Mouse (Mus musculus) forebrain, postnatal 0 days (tissue): ENCODE measurements around the gene Rarres2. TPM values are rescaled to one million over a fixed set of nuclear protein-coding genes. Genes with fewer than 3 reads are reported as not detected.

Source experiments
- ATAC-seq: fragments of 200-750 bp; cut with Nextera tagmentation; 2 replicates; pipeline ENCODE4 v1.8.0; 2017; ENCODE audit warnings: mild to moderate bottlenecking, moderate library complexity
- DNase-seq: peaks from one replicate; pipeline ENCODE4 v3.0.0-alpha.2; 2015
- H3K27ac ChIP-seq: fragments of 300-500 bp; sonication (generic); 2 replicates; pipeline ENCODE4 v1.5.1; 2014; ENCODE audit warnings: low read depth, mild to moderate bottlenecking, antibody characterized with exemption, low read length, moderate library complexity, mixed read lengths
- H3K27me3 ChIP-seq: fragments of 300-500 bp; sonication (generic); 2 replicates; pipeline ENCODE4 v1.6.1; 2014; ENCODE audit warnings: mild to moderate bottlenecking, low read length, mixed read lengths; ENCODE audit not compliant: insufficient read depth
- H3K36me3 ChIP-seq: fragments of 300-500 bp; sonication (generic); 2 replicates; pipeline ENCODE4 v1.6.1; 2014; ENCODE audit warnings: mild to moderate bottlenecking, moderate library complexity; ENCODE audit not compliant: insufficient read depth
- H3K4me1 ChIP-seq: fragments of 300-500 bp; sonication (generic); 2 replicates; pipeline ENCODE4 v1.6.1; 2014; ENCODE audit warnings: antibody characterized with exemption; ENCODE audit not compliant: insufficient read depth
- H3K4me2 ChIP-seq: fragments of 300-500 bp; sonication (generic); 2 replicates; pipeline ENCODE4 v1.6.1; 2014; ENCODE audit warnings: low read depth, mild to moderate bottlenecking, moderate library complexity
- H3K4me3 ChIP-seq: fragments of 300-500 bp; sonication (generic); 2 replicates; pipeline ENCODE4 v1.5.1; 2014; ENCODE audit warnings: low read depth, low read length, mixed read lengths
- H3K9ac ChIP-seq: fragments of 300-500 bp; sonication (generic); 2 replicates; pipeline ENCODE4 v1.6.1; 2014; ENCODE audit warnings: mild to moderate bottlenecking
- H3K9me3 ChIP-seq: fragments of 300-500 bp; sonication (generic); 2 replicates; pipeline ENCODE4 v1.6.1; 2016; ENCODE audit warnings: low read length
- CTCF ChIP-seq: sonication (generic); IDR thresholded peaks from 2 replicates; pipeline ENCODE4 v1.5.1; 2016; ENCODE audit warnings: antibody characterized with exemption, control low read depth, low read depth
- WGBS: fragments of 180-500 bp; shearing (Covaris S2); extraction: QIAGEN DNeasy Blood & Tissue Kit; methylation state at CpG from one replicate; pipeline ENCODE4 v1.1.7; 2014; 5-methylcytosine and 5-hydroxymethylcytosine counted together
- polyA plus RNA-seq: library from polyadenylated mRNA; unstranded; fragments of >200 nt; fragmentation: Nextera tagmentation; extraction: Ambion mirVana; gene quantifications from 2 replicates; pipeline ENCODE4 v1.2.1, GENCODE M21; 2015
- total RNA-seq: library from RNA; depleted of rRNA; stranded (reverse); fragments of >200 nt; gene quantifications from 2 replicates; pipeline ENCODE4 v1.2.3, GENCODE M21; 2014

Gene Rarres2
- total and polyA plus RNA-seq, 2 experiments from 2014 or later: 9.1 to 13.1 TPM

DNA sequence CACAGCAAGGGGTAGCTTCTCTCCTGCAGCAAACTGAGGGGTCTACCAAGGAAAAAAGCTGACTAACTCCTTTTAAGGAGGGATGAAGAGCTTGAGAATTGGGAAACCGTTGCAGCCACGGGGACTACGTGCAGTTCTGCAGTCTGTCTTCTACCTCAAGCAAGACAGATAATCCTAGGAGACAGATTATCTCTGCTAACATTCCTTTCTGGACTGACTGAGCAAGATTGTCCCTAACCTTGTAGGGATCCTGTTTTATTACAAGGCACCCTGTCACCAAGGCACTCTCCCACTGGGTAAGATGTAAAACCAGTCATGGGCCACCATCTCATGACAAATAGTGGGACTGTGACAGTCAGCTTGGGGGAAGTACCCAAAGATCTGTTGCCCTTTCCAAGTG is 8.7 kb upstream of the Rarres2 start:
- WGBS: 40% methylated on average over 3 of the region's 3 CpGs
- Histone ChIP-seq H3K4me3 (no peak overlapping the region), H3K36me3 (no peaks in the 10 kb centered on the region), H3K9me3 (no peaks in the 10 kb centered on the region), H3K4me2 (no peak overlapping the region), H3K27ac (no peak overlapping the region), H3K4me1 (no peaks in the 10 kb centered on the region), H3K27me3 (no peaks in the 10 kb centered on the region), H3K9ac (no peak overlapping the region)
- ATAC-seq (no peak), DNase-seq (no peak)
- TF ChIP-seq CTCF: no peak

DNA sequence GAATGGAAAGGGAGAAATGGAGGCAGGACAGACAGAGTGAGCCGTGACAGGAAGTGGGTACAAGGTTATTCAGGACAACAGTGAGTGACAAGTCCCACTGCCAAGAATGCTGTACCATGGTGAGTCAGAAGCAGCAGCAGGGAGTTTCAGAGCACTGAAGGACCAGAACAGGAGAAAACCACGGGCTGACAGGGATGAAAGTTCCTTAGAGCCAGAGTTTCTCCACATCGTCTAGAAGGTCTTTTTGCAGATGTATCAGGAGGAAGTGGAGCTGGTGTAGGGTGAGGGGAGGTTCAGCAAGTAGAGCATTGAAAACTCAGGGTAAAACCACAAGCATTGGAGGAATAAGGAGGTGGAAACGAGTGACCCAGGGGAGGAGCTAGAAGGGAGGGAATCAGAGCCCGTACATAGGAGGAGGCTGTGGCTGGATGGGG is 6.6 kb upstream of the Rarres2 start:
- ATAC-seq (no peak), DNase-seq (no peak)
- H3K27me3 ChIP-seq: no peaks in the 10 kb centered on the region
- H3K9me3 ChIP-seq: no peaks in the 10 kb centered on the region
- no peak overlapping the region for H3K9ac ChIP-seq
- no peaks in the 10 kb centered on the region for H3K4me1 ChIP-seq
- no peaks in the 10 kb centered on the region for H3K36me3 ChIP-seq
- WGBS: 42% methylated on average over 5 of the region's 5 CpGs
- H3K4me2 ChIP-seq: no peak overlapping the region
- H3K27ac ChIP-seq: no peak overlapping the region
- H3K4me3 ChIP-seq: no peak overlapping the region
- TF ChIP-seq CTCF: no peak

DNA sequence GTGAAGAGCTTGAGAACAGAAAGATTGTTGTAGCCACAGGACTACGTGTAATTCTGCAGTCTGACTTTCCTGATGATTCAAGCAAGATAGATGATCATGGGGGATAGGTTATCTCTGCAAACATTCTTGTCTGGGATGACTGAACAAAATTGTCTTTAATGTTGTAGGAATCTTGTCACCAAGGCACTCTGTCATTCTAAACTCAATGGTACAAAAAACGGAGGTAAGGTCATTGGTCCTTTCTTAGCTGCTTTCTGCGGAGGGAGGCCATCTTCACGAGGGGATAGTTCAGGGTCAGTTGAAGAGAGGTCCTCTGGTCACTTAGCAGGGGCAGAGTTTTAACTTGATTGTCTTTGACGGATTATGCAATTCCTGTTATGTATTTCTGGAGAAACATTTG is 6.1 kb upstream of the Rarres2 start:
- H3K36me3 ChIP-seq: no peaks in the 10 kb centered on the region
- no peak for TF ChIP-seq CTCF
- no peaks in the 10 kb centered on the region for H3K4me1 ChIP-seq
- H3K4me2 ChIP-seq: no peak overlapping the region
- H3K4me3 ChIP-seq: no peak overlapping the region
- H3K9ac ChIP-seq: no peak overlapping the region
- no peak for ATAC-seq
- no peak for DNase-seq
- no peak overlapping the region for H3K27ac ChIP-seq
- no peaks in the 10 kb centered on the region for H3K9me3 ChIP-seq
- H3K27me3 ChIP-seq: no peaks in the 10 kb centered on the region
- 69% methylated on average over 5 of the region's 5 CpGs for WGBS

DNA sequence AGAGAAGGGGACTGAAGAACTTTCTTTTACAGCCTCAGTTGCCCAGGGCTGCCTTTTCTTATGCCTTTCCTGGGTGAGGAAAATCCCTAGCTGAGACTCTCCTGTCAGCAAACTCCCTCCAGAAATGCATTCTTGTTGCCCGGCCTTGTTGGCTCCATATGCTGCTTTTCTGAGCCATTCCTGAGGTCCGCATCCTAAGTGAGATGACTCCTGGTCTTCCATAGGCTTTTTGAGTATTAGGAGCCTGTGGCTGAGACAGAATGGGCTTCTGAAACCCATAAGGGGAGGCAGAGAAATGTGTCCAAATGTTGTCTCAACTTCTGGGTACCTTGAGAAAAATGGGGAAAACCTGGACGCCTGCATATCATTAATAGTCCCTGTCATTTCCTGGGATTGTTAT is 1.4 kb upstream of the Rarres2 start:
- Histone ChIP-seq H3K27me3 (no peaks in the 10 kb centered on the region), H3K27ac (no peak overlapping the region), H3K36me3 (no peaks in the 10 kb centered on the region), H3K9me3 (no peaks in the 10 kb centered on the region), H3K4me1 (no peaks in the 10 kb centered on the region), H3K4me3 (no peak overlapping the region), H3K9ac (no peak overlapping the region), H3K4me2 (no peak overlapping the region)
- no peak for TF ChIP-seq CTCF
- DNase-seq: no peak
- WGBS: 84% methylated on average over 3 of the region's 3 CpGs
- ATAC-seq: no peak

DNA sequence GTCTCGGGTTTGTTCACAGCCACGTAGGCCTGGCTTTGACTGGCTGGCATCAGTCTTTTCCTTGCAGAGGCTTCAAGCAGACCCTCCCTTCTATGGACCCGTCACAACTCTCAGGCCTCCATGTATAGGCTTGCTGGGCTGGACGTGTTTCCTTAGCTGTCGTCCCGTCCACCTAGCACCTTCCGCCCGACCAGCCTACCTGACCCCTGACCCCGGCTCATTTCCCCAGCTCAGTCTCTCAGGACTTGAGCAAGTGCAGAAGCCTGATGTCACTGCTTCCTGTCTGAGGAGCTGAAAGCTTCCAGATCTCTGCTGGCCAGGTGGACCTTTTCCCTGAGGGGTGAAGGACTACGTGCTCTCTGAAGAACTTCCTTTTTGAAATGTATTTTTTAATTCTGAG is 691 bp upstream of the Rarres2 start:
- Histone ChIP-seq H3K4me2 (no peak overlapping the region), H3K27me3 (no peaks in the 10 kb centered on the region), H3K27ac (no peak overlapping the region), H3K9ac (no peak overlapping the region), H3K9me3 (no peaks in the 10 kb centered on the region), H3K4me1 (no peaks in the 10 kb centered on the region), H3K36me3 (peaks cover 3% of the 10 kb centered on the region; the same call in 1 of the 2 replicates), H3K4me3 (no peak overlapping the region)
- 82% methylated on average over 10 of the region's 10 CpGs for WGBS
- ATAC-seq: no peak
- no peak for DNase-seq
- no peak for TF ChIP-seq CTCF

DNA sequence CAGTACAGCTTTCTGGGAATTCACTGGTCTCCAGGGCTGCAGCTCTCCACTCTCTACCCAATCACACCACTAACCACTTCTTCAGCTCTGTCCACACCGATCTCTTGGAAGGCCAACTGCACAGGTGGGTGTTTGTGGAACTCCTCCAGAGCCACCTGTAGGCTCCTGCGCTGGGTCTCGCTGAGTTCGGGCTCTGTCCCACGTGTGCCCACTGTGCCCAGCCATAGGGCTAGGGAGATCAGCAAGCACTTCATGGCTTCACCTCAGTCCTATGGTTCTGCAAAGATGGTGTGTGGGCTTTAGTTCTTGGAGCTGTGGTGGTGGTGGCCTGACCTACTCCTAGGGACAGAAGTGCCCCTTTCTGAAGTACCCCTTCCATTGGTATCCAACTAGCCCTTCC is 575 bp downstream of the Rarres2 start:
- WGBS: 94% methylated on average over 5 of the region's 5 CpGs

DNA sequence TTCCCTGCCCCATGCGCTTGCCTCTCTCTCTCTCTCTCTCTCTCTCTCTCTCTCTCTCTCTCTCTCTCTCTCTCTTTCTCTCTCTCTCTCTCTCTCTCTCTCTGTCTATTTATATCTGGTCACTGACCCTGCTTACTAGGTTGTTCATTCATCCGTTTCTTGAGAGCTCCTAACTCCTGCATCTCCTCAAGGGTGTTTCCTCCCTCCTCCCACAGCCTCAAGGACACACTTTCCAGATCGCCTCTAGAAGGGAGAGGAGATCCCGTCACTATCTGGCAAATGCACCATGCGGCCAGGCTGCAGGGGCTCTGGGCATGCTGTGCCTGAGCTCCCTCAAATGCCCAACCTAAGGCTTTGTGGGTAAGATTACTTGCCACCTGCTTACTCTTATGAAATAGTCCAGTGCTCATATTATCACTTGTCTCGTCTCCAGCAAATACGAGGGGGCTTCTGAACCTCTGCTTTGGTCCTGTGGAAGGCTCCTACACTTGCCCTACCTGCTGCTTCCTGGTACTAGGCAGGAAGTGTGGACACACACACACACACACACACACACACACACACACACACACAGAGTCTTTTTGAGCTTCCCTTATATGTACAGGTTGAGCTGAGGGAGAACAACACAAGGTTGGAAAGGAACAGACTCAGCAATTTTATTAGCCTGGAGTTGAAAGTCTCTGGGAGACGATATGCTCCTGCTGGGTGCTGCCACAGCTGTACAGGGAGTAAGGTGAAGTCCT is 3.4 kb downstream of the Rarres2 start:
- WGBS: 87% methylated on average over 8 of the region's 8 CpGs
- no peaks in the 10 kb centered on the region for H3K4me1 ChIP-seq
- peaks cover 15% of the 10 kb centered on the region; the same call in 1 of the 2 replicates for H3K36me3 ChIP-seq
- DNase-seq (no peak), ATAC-seq (no peak)
- no peaks in the 10 kb centered on the region for H3K9me3 ChIP-seq
- no peak overlapping the region for H3K4me3 ChIP-seq
- no peak for TF ChIP-seq CTCF
- H3K27me3 ChIP-seq: no peaks in the 10 kb centered on the region
- H3K27ac ChIP-seq: no peak overlapping the region
- H3K4me2 ChIP-seq: no peak overlapping the region
- no peak overlapping the region for H3K9ac ChIP-seq

More for the DNA sequence above, 575 bp downstream of the Rarres2 start:
- H3K36me3 ChIP-seq: peaks cover 3% of the 10 kb centered on the region; the same call in 1 of the 2 replicates
- H3K27me3 ChIP-seq: no peaks in the 10 kb centered on the region
- H3K27ac ChIP-seq: no peak overlapping the region
- H3K9ac ChIP-seq: no peak overlapping the region
- H3K9me3 ChIP-seq: no peaks in the 10 kb centered on the region
- no peak overlapping the region for H3K4me3 ChIP-seq
- H3K4me1 ChIP-seq: no peaks in the 10 kb centered on the region
- no peak for DNase-seq
- H3K4me2 ChIP-seq: no peak overlapping the region
- TF ChIP-seq CTCF: no peak
- no peak for ATAC-seq
